ENCODE assay signal across 13 mouse cellular contexts in genomic region chr1:82320864-82321263, GRCm38 (mm10). TPM values are rescaled to one million over a fixed set of nuclear protein-coding genes. Genes with fewer than 3 reads are reported as not detected.
DNase-seq lines count a peak whose midpoint lies in the region; ATAC-seq and TF ChIP-seq lines count a peak whose summit lies in the region.
"Had no signal": no experiment of that assay in that cellular context is flagged by ENCODE, and none has a peak within 500 bp of the region (broad histone marks: within the 10 kb centered on the region; RNA-seq: fewer than 3 reads in every experiment).

No protein-coding gene starts in this region.

- no peak overlapping the region for H3K9ac ChIP-seq in midbrain, embryonic 12.5 days (replicated peaks)
- H3K9ac ChIP-seq in midbrain, postnatal 0 days (replicated peaks; ENCODE audit: low read length, poor library complexity, severe bottlenecking) = no peak overlapping the region
- H3K9ac ChIP-seq in forebrain, postnatal 0 days = no peak overlapping the region
- H3K9ac ChIP-seq in midbrain, embryonic 13.5 days (replicated peaks) = peak overlapping the region; percentile 4; the same call in 1 of the 2 replicates
- H3K9ac ChIP-seq: liver, embryonic 14.5 days had no signal

- WGBS in midbrain, embryonic 12.5 days = 59% methylated on average over 10 of the region's 10 CpGs
- WGBS in midbrain, postnatal 0 days = 58% methylated on average over 10 of the region's 10 CpGs
- 46% methylated on average over 10 of the region's 10 CpGs for WGBS in forebrain, postnatal 0 days
- WGBS in midbrain, embryonic 13.5 days = 54% methylated on average over 10 of the region's 10 CpGs

- H3K4me2 ChIP-seq in midbrain, embryonic 12.5 days (replicated peaks) = no peak overlapping the region
- no peak overlapping the region for H3K4me2 ChIP-seq in midbrain, postnatal 0 days (ENCODE audit: low read depth, low read length, poor library complexity, severe bottlenecking)
- peak overlapping the region; percentile 13; the same call in 1 of the 2 replicates for H3K4me2 ChIP-seq in forebrain, postnatal 0 days (ENCODE audit: low read depth)
- peak overlapping the region; percentile 17 for H3K4me2 ChIP-seq in midbrain, embryonic 13.5 days (replicated peaks)

- no peaks in the 10 kb centered on the region for H3K27me3 ChIP-seq in midbrain, embryonic 12.5 days
- H3K27me3 ChIP-seq in midbrain, postnatal 0 days (ENCODE audit: insufficient read depth, low read length) = no peaks in the 10 kb centered on the region
- H3K27me3 ChIP-seq in forebrain, postnatal 0 days (ENCODE audit: insufficient read depth, low read length) = no peaks in the 10 kb centered on the region
- H3K27me3 ChIP-seq in midbrain, embryonic 13.5 days = no peaks in the 10 kb centered on the region

- no peak for ATAC-seq in midbrain, embryonic 12.5 days (ENCODE audit: low FRiP score, low read depth)
- no peak for ATAC-seq in midbrain, postnatal 0 days (ENCODE audit: low FRiP score)
- no peak for ATAC-seq in forebrain, postnatal 0 days
- ATAC-seq in midbrain, embryonic 13.5 days = no peak

- no peaks in the 10 kb centered on the region for H3K9me3 ChIP-seq in midbrain, embryonic 12.5 days
- no peaks in the 10 kb centered on the region for H3K9me3 ChIP-seq in midbrain, postnatal 0 days (ENCODE audit: low read length)
- no peaks in the 10 kb centered on the region for H3K9me3 ChIP-seq in forebrain, postnatal 0 days (ENCODE audit: low read length)
- H3K9me3 ChIP-seq in midbrain, embryonic 13.5 days = no peaks in the 10 kb centered on the region

- H3K27ac ChIP-seq in midbrain, embryonic 12.5 days (replicated peaks) = peak overlapping the region; percentile 40
- H3K27ac ChIP-seq in midbrain, postnatal 0 days (ENCODE audit: low read depth, low read length) = no peak overlapping the region
- H3K27ac ChIP-seq in forebrain, postnatal 0 days (ENCODE audit: low read depth, low read length) = 0 out of 2 replicates have a peak overlapping the region, but pooled peaks have one; percentile 22
- peak overlapping the region; percentile 63 for H3K27ac ChIP-seq in midbrain, embryonic 13.5 days
- H3K27ac ChIP-seq: liver, embryonic 14.5 days had no signal

- no peak for DNase-seq in midbrain, postnatal 0 days (ENCODE audit: low spot score)
- no peak for DNase-seq in forebrain, postnatal 0 days
- DNase-seq in kidney, postnatal 10 days = no peak
- no peak for DNase-seq in yolk sac, embryonic 10.5 days (ENCODE audit: low spot score)
- DNase-seq in kidney, postnatal 25 days = no peak
- DNase-seq: adrenal gland, postnatal 25 days; kidney, adult 18-20 months; lung, postnatal 14 days; thymus, postnatal 14 days had no signal

- H3K36me3 ChIP-seq in midbrain, embryonic 12.5 days = no peaks in the 10 kb centered on the region
- H3K36me3 ChIP-seq in midbrain, postnatal 0 days (ENCODE audit: insufficient read depth, low read length) = no peaks in the 10 kb centered on the region
- no peaks in the 10 kb centered on the region for H3K36me3 ChIP-seq in forebrain, postnatal 0 days (ENCODE audit: insufficient read depth)
- H3K36me3 ChIP-seq in midbrain, embryonic 13.5 days = no peaks in the 10 kb centered on the region

- peaks cover 48% of the 10 kb centered on the region for H3K4me1 ChIP-seq in midbrain, embryonic 12.5 days
- 0 out of 2 replicates have a peak, but pooled peaks cover 5% of the 10 kb centered on the region for H3K4me1 ChIP-seq in midbrain, postnatal 0 days (ENCODE audit: insufficient read depth, low read length)
- H3K4me1 ChIP-seq in forebrain, postnatal 0 days (ENCODE audit: insufficient read depth) = peaks cover 10% of the 10 kb centered on the region; the same call in 1 of the 2 replicates
- peaks cover 56% of the 10 kb centered on the region for H3K4me1 ChIP-seq in midbrain, embryonic 13.5 days (replicated peaks)

- no peak for TF ChIP-seq CTCF in midbrain, postnatal 0 days (IDR thresholded peaks at IDR 0.05)
- TF ChIP-seq CTCF in forebrain, postnatal 0 days (IDR thresholded peaks at IDR 0.05; ENCODE audit: low read depth) = no peak

- no peak overlapping the region for H3K4me3 ChIP-seq in midbrain, embryonic 12.5 days
- H3K4me3 ChIP-seq in midbrain, postnatal 0 days (ENCODE audit: low read depth, low read length) = no peak overlapping the region
- no peak overlapping the region for H3K4me3 ChIP-seq in forebrain, postnatal 0 days (ENCODE audit: low read depth, low read length)
- H3K4me3 ChIP-seq in midbrain, embryonic 13.5 days (replicated peaks) = no peak overlapping the region

RNA-seq across cellular contexts. Expression of gene Rhbdd1, which starts 4.6 kb away (rescaled TPM):
- 9.0 and 10.2 TPM in 2 replicates for polyA plus RNA-seq in midbrain, embryonic 12.5 days (2016; fragmentation: Nextera tagmentation; extraction: Ambion mirVana)
- total RNA-seq in midbrain, postnatal 0 days (2014; rRNA removed) = 3.6 and 6.9 TPM in 2 replicates
- polyA plus RNA-seq in midbrain, postnatal 0 days (2015; fragmentation: Nextera tagmentation; extraction: Ambion mirVana) = 2.3 and 2.8 TPM in 2 replicates
- 4.7 and 5.3 TPM in 2 replicates for total RNA-seq in forebrain, postnatal 0 days (2014; rRNA removed)
- 1.7 and 2.2 TPM in 2 replicates for polyA plus RNA-seq in forebrain, postnatal 0 days (2015; fragmentation: Nextera tagmentation; extraction: Ambion mirVana)
- polyA plus RNA-seq in midbrain, embryonic 13.5 days (2015; fragmentation: Nextera tagmentation; extraction: Ambion mirVana) = 4.8 and 6.2 TPM in 2 replicates

RNA-seq across cellular contexts. Expression of gene Irs1, which starts 29.6 kb away (rescaled TPM):
- polyA plus RNA-seq in midbrain, embryonic 12.5 days (2016; fragmentation: Nextera tagmentation; extraction: Ambion mirVana) = 11.5 and 11.7 TPM in 2 replicates
- total RNA-seq in midbrain, postnatal 0 days (2014; rRNA removed) = 56.9 and 61.2 TPM in 2 replicates
- polyA plus RNA-seq in midbrain, postnatal 0 days (2015; fragmentation: Nextera tagmentation; extraction: Ambion mirVana) = 4.7 and 5.0 TPM in 2 replicates
- 32.7 and 45.3 TPM in 2 replicates for total RNA-seq in forebrain, postnatal 0 days (2014; rRNA removed)
- polyA plus RNA-seq in forebrain, postnatal 0 days (2015; fragmentation: Nextera tagmentation; extraction: Ambion mirVana) = 3.0 and 4.4 TPM in 2 replicates
- polyA plus RNA-seq in midbrain, embryonic 13.5 days (2015; fragmentation: Nextera tagmentation; extraction: Ambion mirVana) = 6.6 and 7.9 TPM in 2 replicates
- total RNA-seq: common myeloid progenitor, adult 5-6 weeks had no signal

Comparison
In these comparisons a context has a peak if more than half of its experiments do, and no peak if none do; other contexts are left out.
1. H3K4me2 ChIP-seq: peak in forebrain, postnatal 0 days (single experiment) and midbrain, embryonic 13.5 days (single experiment); none in midbrain, embryonic 12.5 days (single experiment) and midbrain, postnatal 0 days (single experiment).